Mouse (Mus musculus) liver, embryonic 14.5 days (tissue): Measurements from ENCODE around the gene Dcun1d3.

ENCODE experiments used
- CTCF ChIP-seq: IDR thresholded peaks from 2 replicates; pipeline ENCODE4 v1.5.1; 2016; ENCODE audit warnings: antibody characterized with exemption, low read depth, control low read depth
- EP300 ChIP-seq: IDR thresholded peaks from 2 replicates; pipeline ENCODE4 v1.6.1; 2016; ENCODE audit warnings: antibody characterized with exemption, low read depth

DNA sequence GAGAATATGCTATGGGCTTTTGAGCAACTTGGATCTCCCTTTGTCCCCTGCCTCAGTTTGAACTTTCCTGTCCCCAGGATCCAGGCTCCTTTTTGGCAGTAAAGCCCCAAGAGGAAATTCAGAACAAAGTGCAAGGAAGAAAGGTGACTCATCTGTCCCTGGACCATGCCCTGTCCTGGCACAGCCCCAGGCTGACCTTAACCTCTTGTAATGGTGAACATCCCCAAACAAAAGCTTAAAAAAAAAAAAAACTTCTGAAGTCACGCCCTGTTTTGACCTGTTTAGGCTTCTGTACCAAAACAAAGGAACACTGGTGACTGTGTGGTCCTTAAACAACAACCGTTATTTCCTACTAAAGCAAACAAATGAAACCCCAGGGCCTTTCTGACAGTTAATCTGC is 45.5 kb upstream of the Dcun1d3 start:
- TF ChIP-seq CTCF, result no peak
- no peak for TF ChIP-seq EP300
